Mouse (Mus musculus): ENCODE measurements around the gene Ndufaf2. TPM values are rescaled to one million over a fixed set of nuclear protein-coding genes. Genes with fewer than 3 reads are reported as not detected.

Ndufaf2 gene
- polyA plus RNA-seq, 1 experiment from 2014 or later: 103 TPM

- Histone ChIP-seq H3K27me3 (ENCODE audit: poor library complexity, severe bottlenecking) (peaks cover 12% of the 10 kb centered on the region; the same call in 1 of the 2 replicates), H3K36me3 (replicated peaks) (no peaks in the 10 kb centered on the region), H3K9me3 (no peaks in the 10 kb centered on the region), H3K4me3 (no peak overlapping the region), H3K27ac (no peak overlapping the region), H3K4me1 (peaks cover 42% of the 10 kb centered on the region)
- WGBS: 70% methylated on average over 4 of the region's 4 CpGs
- DNase-seq (ENCODE audit: extremely low spot score, low spot score): no peak
Observed at GRCm38 (mm10) chr13:107961972-107962371, 196.5 kb downstream of the Ndufaf2 start.

GRCm38 (mm10) chr13:107961501-107961900 lies 196.9 kb downstream of the Ndufaf2 start:
- Histone ChIP-seq H3K36me3 (replicated peaks) (no peaks in the 10 kb centered on the region), H3K4me3 (no peak overlapping the region), H3K27ac (no peak overlapping the region), H3K27me3 (ENCODE audit: poor library complexity, severe bottlenecking) (peaks cover 12% of the 10 kb centered on the region; the same call in 1 of the 2 replicates), H3K9me3 (no peaks in the 10 kb centered on the region), H3K4me1 (peaks cover 44% of the 10 kb centered on the region)
- 84% methylated on average over 4 of the region's 4 CpGs for WGBS
- no peak for DNase-seq (ENCODE audit: extremely low spot score, low spot score)

- H3K27ac ChIP-seq: no peak overlapping the region
- H3K4me1 ChIP-seq: peaks cover 54% of the 10 kb centered on the region
- H3K36me3 ChIP-seq (replicated peaks): no peaks in the 10 kb centered on the region
- 88% methylated on average over 5 of the region's 5 CpGs for WGBS
- no peaks in the 10 kb centered on the region for H3K9me3 ChIP-seq
- DNase-seq (ENCODE audit: extremely low spot score, low spot score): no peak
- peaks cover 12% of the 10 kb centered on the region; the same call in 1 of the 2 replicates for H3K27me3 ChIP-seq (ENCODE audit: poor library complexity, severe bottlenecking)
- H3K4me3 ChIP-seq: no peak overlapping the region
Observed at GRCm38 (mm10) chr13:107960549-107960948, 197.9 kb downstream of the Ndufaf2 start.

GRCm38 (mm10) chr13:107959891-107960290 lies 198.5 kb downstream of the Ndufaf2 start:
- no peaks in the 10 kb centered on the region for H3K36me3 ChIP-seq (replicated peaks)
- H3K27me3 ChIP-seq (ENCODE audit: poor library complexity, severe bottlenecking): peaks cover 12% of the 10 kb centered on the region; the same call in 1 of the 2 replicates
- WGBS: 83% methylated on average over 4 of the region's 4 CpGs
- peaks cover 60% of the 10 kb centered on the region for H3K4me1 ChIP-seq
- H3K27ac ChIP-seq: no peak overlapping the region
- no peak for DNase-seq (ENCODE audit: extremely low spot score, low spot score)
- H3K9me3 ChIP-seq: no peaks in the 10 kb centered on the region
- H3K4me3 ChIP-seq: no peak overlapping the region

GRCm38 (mm10) chr13:107956246-107956645 lies 202.2 kb downstream of the Ndufaf2 start:
- no peak for DNase-seq (ENCODE audit: extremely low spot score, low spot score)
- H3K27ac ChIP-seq: peak overlapping the region; percentile 89
- peaks cover 45% of the 10 kb centered on the region for H3K4me1 ChIP-seq
- H3K36me3 ChIP-seq (replicated peaks): no peaks in the 10 kb centered on the region
- WGBS: 9% methylated on average over 3 of the region's 3 CpGs
- peak overlapping the region; percentile 39 for H3K4me3 ChIP-seq
- no peaks in the 10 kb centered on the region for H3K27me3 ChIP-seq (ENCODE audit: poor library complexity, severe bottlenecking)
- no peaks in the 10 kb centered on the region for H3K9me3 ChIP-seq

- H3K4me3 ChIP-seq: peak overlapping the region; percentile 39
Observed at GRCm38 (mm10) chr13:107955327-107956110, 202.9 kb downstream of the Ndufaf2 start.

GRCm38 (mm10) chr13:107954445-107955261 lies 203.8 kb downstream of the Ndufaf2 start:
- DNase-seq (ENCODE audit: extremely low spot score, low spot score): peak; percentile 55
- Histone ChIP-seq H3K4me1 (peaks cover 41% of the 10 kb centered on the region), H3K27ac (peak overlapping the region; percentile 89), H3K36me3 (replicated peaks) (no peaks in the 10 kb centered on the region), H3K27me3 (ENCODE audit: poor library complexity, severe bottlenecking) (no peaks in the 10 kb centered on the region), H3K9me3 (no peaks in the 10 kb centered on the region), H3K4me3 (peak overlapping the region; percentile 39)
- 5% methylated on average over 16 of the region's 16 CpGs for WGBS

More at GRCm38 (mm10) chr13:107955327-107956110, 202.9 kb downstream of the Ndufaf2 start:
- DNase-seq (ENCODE audit: extremely low spot score, low spot score): peak; percentile 91
- Histone ChIP-seq H3K9me3 (no peaks in the 10 kb centered on the region), H3K27me3 (ENCODE audit: poor library complexity, severe bottlenecking) (no peaks in the 10 kb centered on the region), H3K36me3 (replicated peaks) (no peaks in the 10 kb centered on the region), H3K4me1 (peaks cover 45% of the 10 kb centered on the region), H3K27ac (peak overlapping the region; percentile 89)
- WGBS: 3% methylated on average over 18 of the region's 18 CpGs

GRCm38 (mm10) chr13:107954100-107954444 lies 204.4 kb downstream of the Ndufaf2 start:
- peak overlapping the region; percentile 39; the same call in 1 of the 2 replicates for H3K4me3 ChIP-seq
- no peak for DNase-seq (ENCODE audit: extremely low spot score, low spot score)
- WGBS: 18% methylated on average over 9 of the region's 9 CpGs

More at GRCm38 (mm10) chr13:107954100-107954444, 204.4 kb downstream of the Ndufaf2 start:
- H3K36me3 ChIP-seq (replicated peaks): no peaks in the 10 kb centered on the region
- H3K9me3 ChIP-seq: no peaks in the 10 kb centered on the region
- peaks cover 45% of the 10 kb centered on the region for H3K4me1 ChIP-seq
- H3K27me3 ChIP-seq (ENCODE audit: poor library complexity, severe bottlenecking): no peaks in the 10 kb centered on the region
- peak overlapping the region; percentile 89 for H3K27ac ChIP-seq

Other genes starting within 250 kb of the Ndufaf2 start
- gene Smim15, start 114.2 kb downstream of the Ndufaf2 start, polyA plus RNA-seq (2016; fragmentation: Nextera tagmentation; extraction: Ambion mirVana): 56.0 and 56.5 TPM in 2 replicates
- gene Ercc8, start 108 bp upstream of the Ndufaf2 start, polyA plus RNA-seq (2016; fragmentation: Nextera tagmentation; extraction: Ambion mirVana): 25.3 and 25.6 TPM in 2 replicates
- gene Elovl7, start 55.8 kb upstream of the Ndufaf2 start, polyA plus RNA-seq (2016; fragmentation: Nextera tagmentation; extraction: Ambion mirVana): 0.81 and 0.89 TPM in 2 replicates
- 21.4 and 22.9 TPM in 2 replicates for gene Depdc1b, start 157.7 kb upstream of the Ndufaf2 start, polyA plus RNA-seq (2016; fragmentation: Nextera tagmentation; extraction: Ambion mirVana)

Measured in forebrain, embryonic 10.5 days (tissue).